Mouse (Mus musculus) gastrocnemius, adult 8-10 months (tissue): ENCODE results near the gene Gm6169. TPM values are rescaled to one million over a fixed set of nuclear protein-coding genes. Genes with fewer than 3 reads are reported as not detected.
"Not testable (repeated sequence)": the region's sequence is repeated elsewhere in the genome, so short reads cannot be mapped to it uniquely, and the experiment has no call there.

Experiments
- DNase-seq, 2 experiments: peaks; one replicate each; pipeline ENCODE4 v3.0.0; 2022; ENCODE audit warnings: low spot score in 2 of 2
- total RNA-seq, 4 experiments: library from RNA; stranded (reverse); gene quantifications; 2 replicates each; pipeline ENCODE4 v1.2.4; 2022

Gm6169 gene
- 1 to 10 TPM in 2 of 4 experiments, under 1 TPM in 1, not detected in 1; 0.31 to 8.1 (median 5.0) TPM for total RNA-seq

- DNase-seq = no peak
These were observed at the start of gene Gm6169 for GRCm38 (mm10) chr13:97099187-97099852. TSS of gene Gm6169 (minus strand) at chr13:97099237.

- DNase-seq = no peak
These were observed 46.8 kb upstream of the Gm6169 start for GRCm38 (mm10) chr13:97145834-97146233.

GRCm38 (mm10) chr13:97142321-97142720 lies 43.3 kb upstream of the Gm6169 start:
- no peak for DNase-seq

GRCm38 (mm10) chr13:97138404-97138931 lies 39.4 kb upstream of the Gm6169 start:
- not testable (repeated sequence) for DNase-seq

GRCm38 (mm10) chr13:97137466-97138400 lies 38.7 kb upstream of the Gm6169 start, which contains the start of the genes Gfm2 and Nsa2:
TSS of gene Gfm2 (plus strand) at chr13:97137937.
TSS of gene Nsa2 (minus strand) at chr13:97137937.
- peak; percentile 77 to 81 for DNase-seq

- DNase-seq = not testable (repeated sequence)
These were observed 31.4 kb upstream of the Gm6169 start for GRCm38 (mm10) chr13:97130413-97130812.

GRCm38 (mm10) chr13:97129654-97130053 lies 30.6 kb upstream of the Gm6169 start:
- DNase-seq = not testable (repeated sequence)

- DNase-seq = no peak
These were observed 22.3 kb upstream of the Gm6169 start for GRCm38 (mm10) chr13:97121341-97121740.

- no peak for DNase-seq
These were observed 10.0 kb upstream of the Gm6169 start for GRCm38 (mm10) chr13:97109046-97109445.

GRCm38 (mm10) chr13:97107721-97108120 lies 8.7 kb upstream of the Gm6169 start:
- not testable (repeated sequence) for DNase-seq

- DNase-seq = no peak
These were observed 6.0 kb upstream of the Gm6169 start for GRCm38 (mm10) chr13:97104996-97105395.

GRCm38 (mm10) chr13:97095726-97096125 lies 3.3 kb downstream of the Gm6169 start:
- DNase-seq = no peak

GRCm38 (mm10) chr13:97088183-97088582 lies 10.9 kb downstream of the Gm6169 start:
- no peak for DNase-seq

- no peak for DNase-seq
These were observed 11.6 kb downstream of the Gm6169 start for GRCm38 (mm10) chr13:97087421-97087820.

- DNase-seq = no peak
These were observed 12.7 kb downstream of the Gm6169 start for GRCm38 (mm10) chr13:97086316-97086715.

GRCm38 (mm10) chr13:97082432-97082831 lies 16.6 kb downstream of the Gm6169 start:
- no peak for DNase-seq

- DNase-seq = no peak
These were observed 18.4 kb downstream of the Gm6169 start for GRCm38 (mm10) chr13:97080615-97081014.

GRCm38 (mm10) chr13:97080201-97080600 lies 18.8 kb downstream of the Gm6169 start:
- DNase-seq = no peak

- no peak for DNase-seq
These were observed 21.5 kb downstream of the Gm6169 start for GRCm38 (mm10) chr13:97077556-97077955.

GRCm38 (mm10) chr13:97073497-97073896 lies 25.5 kb downstream of the Gm6169 start:
- no peak for DNase-seq

GRCm38 (mm10) chr13:97071626-97072241 lies 27.3 kb downstream of the Gm6169 start:
- no peak for DNase-seq
